Mouse (Mus musculus) stomach, embryonic 15.5 days (tissue): ENCODE measurements around the gene Foxq1. TPM values are rescaled to one million over a fixed set of nuclear protein-coding genes. Genes with fewer than 3 reads are reported as not detected.

ENCODE experiments used
- ATAC-seq: fragments of 200-750 bp; cut with Nextera tagmentation; 2 replicates; pipeline ENCODE4 v1.8.0; 2017; ENCODE audit warnings: low read depth, moderate number of reproducible peaks, moderate TSS enrichment; ENCODE audit not compliant: insufficient read depth, low FRiP score
- H3K27ac ChIP-seq: fragments of 300-500 bp; sonication (generic); 2 replicates; pipeline ENCODE4 v1.5.1; 2015; ENCODE audit warnings: mild to moderate bottlenecking, inconsistent platforms
- H3K27me3 ChIP-seq: fragments of 300-500 bp; sonication (generic); replicated peaks from 2 replicates; pipeline ENCODE4 v1.6.1; 2015; ENCODE audit warnings: inconsistent platforms
- H3K36me3 ChIP-seq: fragments of 300-500 bp; sonication (generic); 2 replicates; pipeline ENCODE4 v1.6.1; 2015; ENCODE audit warnings: inconsistent platforms
- H3K4me1 ChIP-seq: fragments of 300-500 bp; sonication (generic); 2 replicates; pipeline ENCODE4 v1.6.1; 2015; ENCODE audit warnings: inconsistent platforms
- H3K4me2 ChIP-seq: fragments of 300-500 bp; sonication (generic); 2 replicates; pipeline ENCODE4 v1.6.1; 2015; ENCODE audit warnings: mild to moderate bottlenecking, inconsistent platforms
- H3K4me3 ChIP-seq: fragments of 300-500 bp; sonication (generic); replicated peaks from 2 replicates; pipeline ENCODE4 v1.5.1; 2015; ENCODE audit warnings: inconsistent platforms
- H3K9ac ChIP-seq: fragments of 300-500 bp; sonication (generic); 2 replicates; pipeline ENCODE4 v1.6.1; 2015; ENCODE audit warnings: inconsistent platforms
- H3K9me3 ChIP-seq: fragments of 300-500 bp; sonication (generic); 2 replicates; pipeline ENCODE4 v1.6.1; 2016; ENCODE audit warnings: inconsistent platforms
- WGBS: fragments of 180-500 bp; shearing (Covaris S2); methylation state at CpG from one replicate; pipeline ENCODE4 v1.1.7; 2015; 5-methylcytosine and 5-hydroxymethylcytosine counted together
- polyA plus RNA-seq: library from polyadenylated mRNA; unstranded; fragments of >200 nt; fragmentation: Nextera tagmentation; extraction: Ambion mirVana; gene quantifications from 2 replicates; pipeline ENCODE4 v1.2.1, GENCODE M21; 2015

Gene Foxq1
- polyA plus RNA-seq, 1 experiment from 2014 or later, result 16.7 TPM

DNA sequence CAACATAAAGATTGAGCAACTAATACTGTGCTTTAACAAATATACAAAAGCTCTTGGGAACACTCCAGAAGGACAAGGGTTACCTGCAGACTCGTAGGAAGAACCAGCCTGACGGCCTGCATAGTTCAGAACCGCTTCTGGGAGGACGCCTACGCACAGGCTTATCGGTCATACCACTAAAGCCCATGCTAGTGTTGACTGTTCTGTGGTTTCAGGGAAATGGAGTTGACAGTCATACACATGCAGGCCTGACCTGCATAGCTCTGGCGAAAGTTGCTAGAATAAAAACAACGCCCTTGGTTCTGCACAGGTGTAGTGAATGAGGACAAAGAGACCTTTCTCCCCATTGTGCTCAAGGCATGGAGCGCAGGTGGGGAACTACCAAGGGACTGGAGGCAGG lies 8.3 kb upstream of the Foxq1 start:
- H3K4me2 ChIP-seq, result no peak overlapping the region
- peak; percentile 93 for ATAC-seq
- WGBS, result 65% methylated on average over 9 of the region's 9 CpGs
- H3K27ac ChIP-seq, result peak overlapping the region; percentile 64
- H3K36me3 ChIP-seq, result no peaks in the 10 kb centered on the region
- no peak overlapping the region for H3K9ac ChIP-seq
- H3K4me3 ChIP-seq, result no peak overlapping the region
- H3K9me3 ChIP-seq, result no peaks in the 10 kb centered on the region
- no peaks in the 10 kb centered on the region for H3K4me1 ChIP-seq
- H3K27me3 ChIP-seq, result no peaks in the 10 kb centered on the region

GRCm38 (mm10) chr13:31556964-31557767 lies 1.2 kb downstream of the Foxq1 start:
- H3K9ac ChIP-seq, result no peak overlapping the region
- ATAC-seq, result no peak
- H3K4me2 ChIP-seq, result peak overlapping the region; percentile 99
- no peaks in the 10 kb centered on the region for H3K36me3 ChIP-seq
- peak overlapping the region; percentile 75 for H3K27ac ChIP-seq
- peaks cover 15% of the 10 kb centered on the region; the same call in 1 of the 2 replicates for H3K4me1 ChIP-seq
- 18% methylated on average over 24 of the region's 24 CpGs for WGBS
- no peaks in the 10 kb centered on the region for H3K9me3 ChIP-seq
- H3K4me3 ChIP-seq, result peak overlapping the region; percentile 56
- H3K27me3 ChIP-seq, result peaks cover 53% of the 10 kb centered on the region

- Histone ChIP-seq H3K9ac (peak overlapping the region; percentile 48; the same call in 1 of the 2 replicates), H3K4me1 (peaks cover 15% of the 10 kb centered on the region; the same call in 1 of the 2 replicates), H3K4me3 (peak overlapping the region; percentile 56), H3K36me3 (no peaks in the 10 kb centered on the region), H3K27ac (peak overlapping the region; percentile 88), H3K4me2 (peak overlapping the region; percentile 99), H3K9me3 (no peaks in the 10 kb centered on the region), H3K27me3 (peaks cover 53% of the 10 kb centered on the region)
- peak; percentile 86 for ATAC-seq
- under 1% methylated on average over 62 of the region's 73 CpGs for WGBS
Measured at GRCm38 (mm10) chr13:31557768-31558520, 2.0 kb downstream of the Foxq1 start.

DNA sequence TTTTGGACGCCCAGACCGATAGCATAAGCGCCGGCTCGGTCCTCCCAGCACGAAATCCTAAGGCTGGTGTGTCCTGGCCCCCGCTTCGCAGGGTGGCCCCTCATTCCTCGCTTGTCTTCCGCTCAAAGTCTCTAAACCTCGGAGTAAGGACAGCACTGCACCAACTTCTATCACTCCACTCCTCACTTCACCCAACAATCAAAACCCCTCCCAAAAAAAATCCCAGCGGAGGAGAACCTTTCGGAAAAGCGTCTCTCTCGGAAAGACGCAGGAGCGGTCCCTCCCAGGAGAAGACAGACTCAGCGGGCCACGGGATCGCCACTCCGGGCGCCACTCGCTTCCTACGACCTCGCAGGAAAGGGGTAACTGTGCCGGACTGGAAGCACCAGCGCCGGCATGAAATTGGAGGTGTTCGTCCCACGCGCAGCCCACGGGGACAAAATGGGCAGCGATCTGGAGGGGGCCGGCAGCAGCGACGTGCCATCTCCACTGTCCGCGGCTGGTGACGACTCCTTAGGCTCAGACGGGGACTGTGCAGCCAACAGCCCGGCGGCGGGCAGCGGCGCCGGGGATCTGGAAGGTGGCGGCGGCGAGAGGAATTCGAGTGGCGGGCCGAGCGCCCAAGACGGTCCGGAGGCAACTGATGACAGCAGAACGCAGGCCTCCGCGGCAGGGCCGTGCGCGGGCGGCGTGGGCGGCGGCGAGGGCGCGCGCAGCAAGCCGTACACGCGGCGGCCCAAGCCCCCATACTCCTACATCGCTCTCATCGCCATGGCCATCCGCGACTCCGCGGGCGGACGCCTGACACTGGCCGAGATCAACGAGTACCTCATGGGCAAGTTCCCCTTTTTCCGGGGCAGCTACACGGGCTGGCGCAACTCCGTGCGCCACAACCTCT lies 2.8 kb downstream of the Foxq1 start, which contains the start of gene A530084C06Rik:
Gene A530084C06Rik (minus strand): TSS at position 813 of the 898 bp plus-strand sequence.
- Histone ChIP-seq H3K4me1 (peaks cover 15% of the 10 kb centered on the region; the same call in 1 of the 2 replicates), H3K4me3 (peak within 1 kb of the TSS; percentile 56), H3K4me2 (peak within 1 kb of the TSS; percentile 99), H3K9me3 (no peaks in the 10 kb centered on the region), H3K9ac (peak within 1 kb of the TSS; percentile 48), H3K27ac (peak within 1 kb of the TSS; percentile 88), H3K27me3 (peaks cover 53% of the 10 kb centered on the region), H3K36me3 (no peaks in the 10 kb centered on the region)
- under 1% methylated on average over 88 of the region's 88 CpGs for WGBS
- peak; percentile 23 for ATAC-seq

- under 1% methylated on average over 91 of the region's 92 CpGs for WGBS
- H3K4me3 ChIP-seq, result peak overlapping the region; percentile 56
- ATAC-seq, result peak; percentile 20
- no peaks in the 10 kb centered on the region for H3K36me3 ChIP-seq
- H3K27me3 ChIP-seq, result peaks cover 50% of the 10 kb centered on the region
- H3K9me3 ChIP-seq, result no peaks in the 10 kb centered on the region
- H3K4me1 ChIP-seq, result peaks cover 15% of the 10 kb centered on the region; the same call in 1 of the 2 replicates
- H3K9ac ChIP-seq, result peak overlapping the region; percentile 48
- peak overlapping the region; percentile 88 for H3K27ac ChIP-seq
- peak overlapping the region; percentile 99 for H3K4me2 ChIP-seq
Measured at GRCm38 (mm10) chr13:31559419-31560144, 3.6 kb downstream of the Foxq1 start.

DNA sequence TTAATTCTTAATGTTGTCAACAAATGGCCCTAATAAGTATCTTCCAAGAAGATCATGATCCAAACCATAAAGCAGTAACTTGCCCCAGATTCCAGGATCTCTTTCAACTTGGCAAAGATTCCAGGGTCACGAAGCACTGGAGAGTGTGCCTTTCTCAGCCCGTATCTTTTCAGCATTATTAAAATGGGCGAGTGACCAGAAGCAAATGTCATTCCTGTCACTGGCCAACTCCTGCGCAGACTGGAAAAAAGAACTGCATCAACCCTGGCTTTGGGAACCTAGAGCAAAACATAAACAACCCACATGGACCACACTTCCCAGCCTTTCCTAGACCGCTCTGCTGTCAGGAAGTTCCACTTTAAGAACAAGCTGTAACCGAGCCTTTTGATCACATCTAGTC lies 8.5 kb downstream of the Foxq1 start:
- Histone ChIP-seq H3K27ac (no peak overlapping the region), H3K36me3 (no peaks in the 10 kb centered on the region), H3K4me2 (no peak overlapping the region), H3K9me3 (no peaks in the 10 kb centered on the region), H3K9ac (no peak overlapping the region), H3K4me1 (peaks cover 3% of the 10 kb centered on the region; the same call in 1 of the 2 replicates), H3K4me3 (no peak overlapping the region), H3K27me3 (peaks cover 10% of the 10 kb centered on the region)
- 51% methylated on average over 6 of the region's 6 CpGs for WGBS
- no peak for ATAC-seq

DNA sequence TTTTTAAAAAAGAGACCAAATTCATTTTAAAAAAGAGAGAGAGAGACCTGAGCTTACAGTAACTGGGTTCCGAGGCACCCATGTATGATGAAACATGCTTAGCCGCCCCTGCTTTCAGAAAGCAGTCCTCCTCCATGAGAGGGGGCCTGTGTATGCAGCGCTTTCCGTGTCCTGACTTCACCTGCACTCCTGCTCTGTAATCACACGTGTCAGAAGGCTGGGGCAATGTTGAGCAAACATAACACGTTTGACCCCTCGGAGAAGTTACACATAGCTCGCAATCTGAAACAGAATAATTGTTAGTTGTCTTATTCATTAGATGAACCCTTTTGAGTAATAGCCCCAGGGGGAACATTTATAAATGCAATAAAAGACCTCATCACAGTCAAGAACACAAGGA lies 11.2 kb downstream of the Foxq1 start:
- H3K4me3 ChIP-seq, result no peak overlapping the region
- no peaks in the 10 kb centered on the region for H3K9me3 ChIP-seq
- H3K27me3 ChIP-seq, result no peaks in the 10 kb centered on the region; the same call in 1 of the 2 replicates
- peak overlapping the region; percentile 2; the same call in 1 of the 2 replicates for H3K4me2 ChIP-seq
- peak overlapping the region; percentile 73 for H3K27ac ChIP-seq
- no peak overlapping the region for H3K9ac ChIP-seq
- ATAC-seq, result no peak; the same call in 1 of the 2 replicates
- H3K36me3 ChIP-seq, result no peaks in the 10 kb centered on the region
- H3K4me1 ChIP-seq, result no peaks in the 10 kb centered on the region
- 70% methylated on average over 8 of the region's 8 CpGs for WGBS

DNA sequence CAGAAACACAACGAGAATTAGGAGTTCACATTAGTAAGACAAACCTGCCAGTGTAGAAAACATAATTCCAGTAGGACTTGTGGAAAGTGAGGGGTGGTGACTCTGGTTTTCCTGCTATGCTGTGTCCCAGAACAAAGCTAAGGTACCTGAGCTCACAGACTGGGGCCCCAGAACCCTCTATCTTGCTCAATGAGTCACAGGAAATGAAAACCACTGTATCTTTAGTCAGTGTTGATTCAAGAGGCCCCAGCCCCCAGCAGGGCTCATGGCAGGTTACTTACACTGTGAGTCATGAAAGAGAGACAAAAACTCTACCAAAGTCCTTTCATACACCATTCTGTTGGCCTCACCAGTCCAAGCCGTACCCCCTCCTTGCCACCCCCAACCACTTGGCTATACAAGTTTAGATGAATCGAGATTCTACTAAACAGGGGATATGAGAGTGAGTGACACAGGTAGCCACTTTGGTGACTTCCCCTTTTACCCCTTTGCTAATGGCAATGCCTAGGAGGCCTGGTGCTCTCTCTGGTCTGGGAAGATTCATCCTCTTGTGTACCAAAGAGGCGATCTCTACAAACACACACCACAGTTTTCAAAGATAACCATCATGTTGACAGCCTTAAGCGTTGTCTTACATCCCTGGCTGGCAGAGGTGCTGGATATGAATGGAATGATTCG lies 11.8 kb downstream of the Foxq1 start:
- 67% methylated on average over 6 of the region's 6 CpGs for WGBS
- H3K27me3 ChIP-seq, result no peaks in the 10 kb centered on the region; the same call in 1 of the 2 replicates
- H3K27ac ChIP-seq, result peak overlapping the region; percentile 73
- H3K36me3 ChIP-seq, result no peaks in the 10 kb centered on the region
- H3K4me1 ChIP-seq, result no peaks in the 10 kb centered on the region
- H3K4me3 ChIP-seq, result no peak overlapping the region
- ATAC-seq, result peak; percentile 96
- H3K9me3 ChIP-seq, result no peaks in the 10 kb centered on the region
- no peak overlapping the region for H3K9ac ChIP-seq
- peak overlapping the region; percentile 2; the same call in 1 of the 2 replicates for H3K4me2 ChIP-seq

GRCm38 (mm10) chr13:31572806-31573508 lies 17.0 kb downstream of the Foxq1 start:
- Histone ChIP-seq H3K4me3 (no peak overlapping the region), H3K27me3 (no peaks in the 10 kb centered on the region), H3K4me2 (no peak overlapping the region), H3K27ac (no peak overlapping the region), H3K9ac (no peak overlapping the region), H3K36me3 (no peaks in the 10 kb centered on the region), H3K9me3 (no peaks in the 10 kb centered on the region), H3K4me1 (no peaks in the 10 kb centered on the region)
- no peak for ATAC-seq
- WGBS, result 75% methylated on average over 10 of the region's 10 CpGs

DNA sequence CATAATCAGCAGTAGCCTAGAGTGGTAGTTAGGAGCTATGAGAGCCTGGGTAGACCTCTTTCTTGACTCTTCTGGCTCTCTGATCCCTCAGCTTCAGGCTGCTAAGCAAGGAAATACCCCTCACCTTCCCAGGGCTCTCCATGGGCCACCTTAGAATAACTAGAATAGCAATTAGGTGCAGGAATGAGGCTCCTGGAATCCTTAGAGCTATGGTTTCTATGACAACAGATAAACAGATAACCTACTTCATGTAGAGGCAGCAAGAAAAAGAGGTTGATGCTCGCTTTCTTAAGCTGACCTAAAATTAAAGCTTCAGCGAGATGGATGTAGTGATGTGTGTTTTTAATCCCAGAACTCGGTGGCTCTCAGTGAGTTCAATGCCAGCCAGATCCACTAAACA lies 18.7 kb downstream of the Foxq1 start:
- Histone ChIP-seq H3K9me3 (no peaks in the 10 kb centered on the region), H3K4me1 (no peaks in the 10 kb centered on the region), H3K9ac (no peak overlapping the region), H3K27me3 (no peaks in the 10 kb centered on the region), H3K36me3 (no peaks in the 10 kb centered on the region), H3K27ac (no peak overlapping the region), H3K4me3 (no peak overlapping the region), H3K4me2 (no peak overlapping the region)
- ATAC-seq, result no peak
- WGBS, result 78% methylated on average over 3 of the region's 3 CpGs
